Mouse (Mus musculus) heart, adult 18-20 months (tissue): ENCODE data around the gene Gm17334. TPM values are rescaled to one million over a fixed set of nuclear protein-coding genes. Genes with fewer than 3 reads are reported as not detected.

Source experiments
- DNase-seq, 2 experiments: peaks; one replicate each; pipeline ENCODE4 v3.0.0; 2021 to 2022; ENCODE audit warnings: mixed read lengths in 1 of 2
- total RNA-seq, 2 experiments: library from RNA; stranded (reverse); gene quantifications; 2 replicates each; pipeline ENCODE4 v1.2.3; 2021

The Gm17334 gene
- total RNA-seq, 2 experiments from 2014 or later = 0.30 TPM; not detected in 1

DNA sequence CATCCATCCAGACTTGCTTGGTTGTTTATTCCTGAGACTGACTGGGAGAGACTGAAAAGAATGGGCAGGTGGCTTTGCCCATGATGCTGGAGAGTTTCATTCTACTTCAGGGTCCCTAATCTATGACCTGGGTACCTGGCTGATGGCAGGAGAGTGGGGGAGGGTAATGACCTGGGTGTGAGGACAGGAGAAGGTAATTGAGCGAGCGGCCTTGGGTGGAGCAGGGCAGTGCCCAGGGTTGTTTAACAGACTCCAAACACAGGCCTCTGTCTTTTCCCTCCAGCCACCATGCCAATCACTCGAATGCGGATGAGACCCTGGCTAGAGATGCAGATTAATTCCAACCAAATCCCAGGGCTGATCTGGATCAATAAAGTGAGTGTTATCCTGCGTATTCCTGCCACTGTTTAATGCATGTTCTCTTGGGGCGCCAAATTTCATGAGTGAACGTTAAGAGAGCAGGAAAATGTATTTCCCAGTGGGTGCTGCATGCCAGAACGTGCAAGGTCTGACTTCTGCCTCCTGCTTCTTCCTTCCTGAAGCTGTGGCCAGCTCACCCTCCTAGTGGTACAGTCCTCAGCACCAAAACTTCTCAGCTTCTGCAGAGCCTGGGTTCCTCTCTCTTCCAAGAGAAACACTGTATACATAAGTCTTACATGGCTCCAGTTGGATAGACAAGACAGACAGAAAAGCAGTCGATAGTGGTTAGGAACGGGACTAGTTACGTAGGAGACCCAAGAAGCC, 1.8 kb downstream of the Gm17334 start:
- DNase-seq = peak in 1 of 2 experiments; percentile 34

DNA sequence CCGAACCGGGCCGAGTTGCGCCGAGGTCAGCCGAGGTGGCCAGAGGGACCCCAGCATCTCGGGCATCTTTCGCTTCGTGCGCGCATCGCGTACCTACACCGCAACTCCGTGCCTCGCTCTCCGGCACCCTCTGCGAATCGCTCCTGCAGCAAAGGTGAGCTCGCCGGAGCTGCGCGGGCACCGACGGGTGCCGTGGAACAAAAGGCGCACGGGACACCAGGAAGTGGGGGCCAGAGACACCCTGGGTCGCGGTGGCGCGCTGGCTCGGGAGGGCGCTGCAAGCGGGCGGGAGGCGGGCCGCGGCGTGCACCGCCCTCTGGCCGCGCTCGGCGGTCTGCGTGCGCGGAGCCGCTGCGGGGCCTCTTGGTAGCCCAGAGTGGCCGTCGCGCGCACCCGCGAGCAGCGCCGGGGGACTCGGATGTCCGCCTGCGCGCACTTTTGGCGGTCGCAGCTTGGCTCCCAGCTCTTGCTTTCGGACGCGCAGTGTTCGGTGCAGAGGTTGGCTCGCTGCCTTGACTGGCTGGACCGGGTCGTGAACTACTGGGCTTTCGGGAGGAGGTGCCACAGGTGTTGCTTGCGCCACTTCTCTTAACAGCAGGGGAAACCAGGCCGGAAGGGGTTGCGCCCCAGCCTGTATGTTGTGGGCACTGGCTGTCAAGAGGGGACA, 2.7 kb downstream of the Gm17334 start:
- peak; percentile 85 to 89 for DNase-seq

DNA sequence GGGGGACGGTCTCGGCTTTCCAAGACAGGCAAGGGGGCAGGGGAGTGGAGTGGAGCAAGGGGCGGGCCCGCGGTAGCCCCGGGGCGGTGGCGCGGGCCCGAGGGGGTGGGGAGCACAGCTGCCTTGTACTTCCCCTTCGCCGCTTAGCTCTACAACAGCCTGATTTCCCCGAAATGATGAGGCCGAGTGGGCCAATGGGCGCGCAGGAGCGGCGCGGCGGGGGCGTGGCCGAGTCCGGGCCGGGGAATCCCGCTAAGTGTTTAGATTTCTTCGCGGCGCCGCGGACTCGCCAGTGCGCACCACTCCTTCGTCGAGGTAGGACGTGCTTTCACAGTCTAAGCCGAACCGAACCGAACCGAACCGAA, 3.2 kb downstream of the Gm17334 start, which contains the start of gene Irf1:
Irf1 (plus strand) TSS at position 255 of the 365 bp plus-strand sequence.
- DNase-seq = peak; percentile 95 to 98

DNA sequence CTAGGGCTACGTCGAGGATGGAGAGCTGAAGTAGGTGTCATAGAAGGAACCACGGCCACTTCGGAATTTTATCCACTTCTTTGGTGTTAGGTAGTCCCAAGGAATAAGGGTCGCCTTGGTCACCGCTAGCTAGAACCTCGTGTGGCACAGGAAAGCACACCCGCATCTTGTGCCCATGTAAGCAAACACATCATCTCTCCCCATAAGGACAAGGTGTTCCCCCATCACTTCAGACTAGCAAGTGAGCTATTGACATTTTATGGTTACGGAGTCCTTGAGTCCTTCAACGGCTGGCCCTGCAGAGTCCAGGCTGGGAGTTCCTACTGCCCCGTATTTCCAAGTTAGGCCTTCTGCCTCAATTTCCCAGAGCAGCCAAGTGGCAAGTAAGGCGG, 3.8 kb downstream of the Gm17334 start:
- no peak for DNase-seq

DNA sequence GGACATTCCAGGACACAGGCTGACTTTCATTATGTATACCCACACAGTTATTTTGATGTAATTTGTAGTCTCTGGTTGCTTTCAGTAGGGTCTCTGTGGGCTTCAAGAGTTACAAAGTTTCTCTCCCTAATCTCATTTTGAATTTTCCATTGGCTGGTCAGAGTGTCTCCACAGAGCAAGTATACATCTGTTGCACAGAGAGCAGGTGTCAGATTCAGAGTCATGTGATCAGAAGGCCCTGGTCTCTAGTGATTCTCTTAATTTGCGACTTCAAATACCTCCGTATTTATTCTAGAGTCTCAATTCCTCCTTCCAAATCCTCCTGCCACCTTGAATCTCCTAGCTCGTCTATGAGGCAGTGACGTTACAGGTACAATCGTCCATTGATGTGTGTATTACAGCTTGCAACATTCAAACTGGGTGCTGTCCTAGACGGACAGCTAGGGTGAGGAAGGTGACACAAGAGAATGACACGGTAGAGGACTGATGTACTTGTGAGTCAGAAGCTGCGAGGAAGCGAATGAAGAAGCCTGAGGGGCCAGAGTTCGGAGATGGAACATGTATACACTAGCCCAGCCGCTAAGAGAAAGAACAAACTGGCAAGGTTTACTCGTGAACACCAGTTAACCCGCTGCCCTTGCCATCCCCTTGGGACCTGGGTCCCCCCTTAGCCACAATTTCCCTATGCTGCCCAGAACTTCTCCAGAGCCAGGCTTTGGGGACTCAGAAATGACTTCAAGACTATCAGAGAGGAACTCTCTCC, 4.4 kb downstream of the Gm17334 start:
- DNase-seq = no peak

DNA sequence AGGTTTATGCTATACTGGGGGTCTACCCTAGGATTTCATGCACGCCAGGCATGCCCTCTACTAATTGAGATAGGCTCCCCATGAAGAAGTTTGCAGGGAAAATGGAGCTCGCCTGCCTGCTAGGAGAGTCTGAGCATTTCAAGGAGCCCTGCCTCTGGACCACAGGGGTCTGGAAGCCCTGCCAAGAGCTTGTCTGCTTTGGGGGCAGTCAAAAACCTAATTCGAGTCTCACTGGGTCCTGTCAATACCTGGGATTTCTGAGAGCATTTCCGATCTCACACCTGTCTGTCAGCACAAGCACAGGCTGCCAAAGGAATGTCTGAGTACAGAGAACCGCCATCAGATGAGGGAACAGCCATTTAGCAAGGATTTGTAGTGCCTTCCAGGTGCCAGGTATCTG, 8.4 kb downstream of the Gm17334 start:
- DNase-seq = peak in 1 of 2 experiments; percentile 26

DNA sequence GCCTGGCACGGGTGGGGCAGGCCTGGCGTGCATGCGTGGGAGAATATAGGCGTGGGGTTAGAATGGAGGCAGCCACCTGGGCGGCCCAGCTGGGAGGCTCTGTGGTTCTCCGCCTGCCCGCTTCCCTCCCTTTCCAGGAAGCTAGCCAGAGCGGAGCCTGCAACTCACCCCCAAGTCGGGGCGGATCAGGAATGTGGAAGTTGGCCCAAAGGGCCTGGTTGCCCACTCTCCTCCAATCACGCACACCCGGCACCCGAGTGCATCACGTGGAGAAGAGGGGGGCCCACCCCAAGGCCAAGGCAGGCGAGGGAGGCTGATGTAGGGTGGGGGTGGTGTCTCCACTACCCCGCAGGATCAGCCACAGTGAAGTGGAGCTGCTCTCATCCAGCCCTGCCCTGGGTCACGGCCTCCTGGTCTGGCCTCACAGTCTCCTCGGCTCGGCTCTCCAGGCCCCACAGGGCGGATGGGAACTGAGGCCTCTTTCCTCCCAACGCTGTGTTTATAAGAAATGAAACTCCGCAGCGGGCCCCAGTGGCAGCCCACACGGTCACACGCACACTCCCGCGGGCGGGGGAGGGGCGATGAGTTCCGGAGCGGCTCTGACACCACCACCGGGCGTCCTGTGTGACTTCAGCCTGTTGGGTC, 9.4 kb downstream of the Gm17334 start:
- DNase-seq = peak; percentile 96 to 97

DNA sequence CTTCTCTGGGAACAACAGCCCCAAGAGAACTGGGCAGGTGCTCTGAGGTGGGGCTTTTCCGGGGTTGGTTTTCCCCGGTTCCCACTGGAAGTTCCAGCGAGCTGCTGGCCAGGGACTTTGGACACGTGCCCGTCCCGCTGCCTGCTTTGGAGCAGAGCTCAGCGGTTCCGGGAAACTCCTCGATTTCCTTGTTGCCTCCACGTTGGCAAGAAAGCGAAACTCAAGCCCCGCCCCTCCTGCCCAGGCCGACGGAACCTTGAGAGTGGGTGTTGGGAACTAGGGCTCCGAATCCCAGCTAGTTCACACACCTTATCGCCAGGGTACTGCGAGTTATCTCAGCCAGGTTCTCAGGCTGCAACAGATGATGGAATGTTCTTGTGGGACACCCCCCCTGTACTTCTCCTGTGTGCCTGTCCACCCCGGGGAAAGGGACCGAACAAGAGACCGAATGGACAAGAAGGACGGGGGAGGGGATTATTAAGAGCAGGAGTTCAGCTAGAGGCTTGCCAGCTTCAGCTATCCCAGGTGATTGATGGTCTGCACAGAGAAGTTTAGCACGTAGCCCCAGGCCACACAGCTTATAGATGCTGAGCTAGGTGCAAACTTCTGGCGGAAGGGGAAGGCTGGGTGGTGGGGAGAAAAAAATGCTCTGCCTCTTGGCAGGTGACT, 10.0 kb downstream of the Gm17334 start:
- DNase-seq = peak; percentile 91 to 94

DNA sequence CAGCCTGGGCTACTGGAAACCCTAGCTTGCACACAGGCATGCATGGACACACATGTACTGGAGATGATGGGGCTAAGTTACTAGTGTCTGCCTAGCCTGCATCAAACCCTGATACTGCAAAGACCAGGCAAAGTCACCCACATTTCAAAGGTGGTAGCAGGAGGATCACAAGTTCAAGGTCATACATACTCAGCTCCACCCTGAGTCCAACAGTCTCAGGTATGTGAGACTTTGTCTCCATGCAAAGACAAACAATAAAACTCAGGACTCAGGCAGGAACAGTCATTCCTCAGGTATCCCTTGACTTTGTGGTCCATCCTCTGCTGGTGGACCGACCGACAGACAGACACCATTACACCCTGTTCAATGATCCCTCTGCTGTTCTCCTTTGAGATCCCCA, 10.6 kb downstream of the Gm17334 start:
- DNase-seq = no peak

DNA sequence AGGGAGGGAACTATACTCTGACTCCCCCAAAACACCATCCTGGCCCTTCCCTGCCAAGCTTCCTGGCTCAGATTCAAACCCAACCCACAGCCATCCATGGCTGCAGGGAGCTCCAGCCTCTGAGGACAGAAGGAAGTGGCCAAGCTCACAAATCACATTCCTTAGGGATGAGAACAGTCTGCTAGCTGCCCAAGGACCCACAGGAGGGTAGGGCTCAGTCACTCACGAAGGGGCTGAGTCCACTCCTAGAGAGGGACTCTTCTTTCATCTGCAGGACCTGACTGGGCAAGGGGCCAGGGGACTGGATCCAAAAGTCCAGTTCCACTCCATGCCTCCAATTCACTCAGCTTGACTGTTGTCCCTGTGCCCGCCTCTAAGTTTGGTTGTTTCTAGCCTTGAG, 11.2 kb downstream of the Gm17334 start:
- peak; percentile 84 to 87 for DNase-seq

DNA sequence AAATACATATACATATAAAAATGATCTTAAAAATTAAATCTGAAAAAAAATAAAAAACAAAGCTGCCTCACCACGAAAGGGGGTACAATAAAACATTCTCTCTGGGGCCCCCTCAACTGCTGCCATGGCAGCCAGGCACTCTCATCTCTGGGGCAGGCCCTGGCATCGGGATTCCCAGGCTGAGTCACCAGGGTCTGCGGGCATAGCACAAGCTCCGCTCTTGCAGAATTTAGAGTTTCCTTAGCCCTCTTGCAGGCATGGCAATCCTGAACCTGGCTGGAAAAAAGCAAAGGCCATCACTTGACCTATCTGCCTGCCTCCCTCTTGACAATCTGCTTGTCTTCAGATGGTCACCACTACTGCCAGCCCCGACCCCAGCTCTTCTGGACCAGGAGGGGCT, 11.7 kb downstream of the Gm17334 start:
- DNase-seq = no peak

DNA sequence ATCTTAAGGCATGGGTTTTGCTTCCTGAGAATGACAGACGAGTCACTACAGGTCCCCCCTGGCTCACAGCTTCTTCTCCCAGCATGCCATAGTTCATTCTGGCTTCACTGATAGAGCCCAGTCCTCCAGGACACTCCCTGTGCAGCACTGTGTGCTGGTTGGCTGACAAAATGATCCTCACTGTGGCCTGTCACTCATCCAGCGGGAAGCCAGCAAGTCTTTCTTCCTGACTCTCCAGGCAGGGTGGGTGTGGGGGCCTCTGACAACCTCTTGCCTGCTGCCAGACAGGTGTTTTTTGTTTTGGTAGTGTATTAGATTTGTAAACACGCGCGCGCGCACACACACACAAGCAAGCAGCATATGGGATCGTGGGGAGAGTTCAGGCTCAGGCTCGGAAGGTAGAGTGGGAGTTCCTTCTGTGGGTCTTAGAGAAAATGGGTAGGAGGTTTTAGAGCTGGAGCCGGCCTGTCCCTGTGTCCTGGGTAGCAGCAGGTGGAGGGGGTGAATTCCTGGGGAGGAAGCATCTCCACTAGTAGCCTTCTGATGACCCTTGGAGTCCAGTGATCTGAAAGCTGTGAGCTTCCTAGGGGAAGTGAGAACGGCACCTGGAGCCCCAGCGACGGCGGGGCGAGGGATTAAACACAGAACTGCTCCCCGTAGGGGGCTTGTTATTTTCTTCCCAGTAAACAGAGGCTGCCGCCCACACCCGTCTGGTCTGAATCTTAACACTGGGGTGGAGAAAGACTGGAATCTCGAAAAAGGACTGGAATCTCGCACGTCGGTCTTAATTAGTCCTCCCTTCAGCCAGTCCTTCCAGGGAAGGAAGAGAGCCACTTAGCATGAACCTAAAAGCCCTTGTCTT, 13.2 kb downstream of the Gm17334 start:
- DNase-seq = no peak

DNA sequence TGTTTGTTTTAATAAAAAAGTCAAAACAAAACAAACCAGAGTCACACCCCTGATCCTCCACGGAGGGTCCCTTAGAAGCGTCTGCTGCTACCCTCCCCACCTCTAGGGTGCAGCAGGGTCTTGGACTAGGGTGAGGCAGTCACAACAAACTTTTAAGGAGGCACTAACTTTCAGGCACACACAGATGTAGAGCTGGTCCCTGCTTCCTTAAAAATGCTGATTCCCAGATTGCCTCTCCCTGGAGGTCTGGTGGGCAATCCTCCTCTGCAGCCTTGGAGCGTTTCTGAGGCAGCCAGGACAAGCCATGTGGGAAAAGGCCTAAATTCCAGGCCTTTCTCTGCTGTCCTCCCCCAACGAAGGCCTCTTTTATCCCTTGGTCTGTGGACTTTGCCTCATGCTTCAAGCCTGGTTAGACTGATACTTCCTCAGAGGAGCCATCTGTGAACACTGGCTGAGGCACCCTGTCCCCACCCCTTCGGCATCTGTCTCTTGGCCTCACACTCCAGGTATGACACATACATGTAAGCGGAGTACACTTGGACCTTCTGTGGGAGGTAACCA, 14.1 kb downstream of the Gm17334 start:
- peak; percentile 51 to 57 for DNase-seq

DNA sequence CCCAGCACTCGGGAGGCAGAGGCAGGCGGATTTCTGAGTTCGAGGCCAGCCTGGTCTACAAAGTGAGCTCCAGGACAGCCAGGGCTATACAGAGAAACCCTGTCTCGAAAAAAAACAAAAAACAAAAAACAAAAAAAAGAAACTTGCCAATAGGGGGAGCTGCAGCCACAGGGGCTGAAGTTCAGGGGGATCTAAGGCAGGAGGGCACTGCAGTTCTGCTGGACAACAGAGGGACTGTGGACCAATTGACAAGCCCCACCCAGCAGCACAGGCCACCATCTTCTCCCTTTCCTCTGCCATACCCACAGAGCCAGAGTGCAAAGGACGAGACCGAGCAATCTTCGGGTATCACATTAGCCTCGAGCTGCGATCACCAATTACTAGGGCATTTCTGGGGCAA, 15.0 kb downstream of the Gm17334 start:
- peak in 1 of 2 experiments; percentile 59 for DNase-seq

DNA sequence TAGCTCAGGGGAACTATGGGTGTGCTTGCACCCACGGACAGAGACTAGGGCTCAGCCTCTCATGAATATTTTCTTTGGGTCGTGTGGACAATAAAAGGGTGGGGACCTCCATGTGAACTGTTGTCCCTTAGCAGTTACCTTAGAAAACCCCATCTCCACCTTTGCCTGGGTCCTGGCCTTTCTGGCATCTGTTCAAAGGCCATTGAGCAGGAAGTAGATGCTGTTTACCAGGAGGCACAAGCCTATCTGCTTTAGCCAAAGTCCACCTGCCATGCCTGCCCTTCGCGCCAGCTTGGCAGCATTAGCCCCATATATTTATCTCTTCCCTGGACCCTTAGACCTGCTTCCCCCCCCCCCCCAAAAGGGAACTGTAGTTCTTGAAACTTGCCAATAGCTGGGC, 15.4 kb downstream of the Gm17334 start:
- no peak for DNase-seq

DNA sequence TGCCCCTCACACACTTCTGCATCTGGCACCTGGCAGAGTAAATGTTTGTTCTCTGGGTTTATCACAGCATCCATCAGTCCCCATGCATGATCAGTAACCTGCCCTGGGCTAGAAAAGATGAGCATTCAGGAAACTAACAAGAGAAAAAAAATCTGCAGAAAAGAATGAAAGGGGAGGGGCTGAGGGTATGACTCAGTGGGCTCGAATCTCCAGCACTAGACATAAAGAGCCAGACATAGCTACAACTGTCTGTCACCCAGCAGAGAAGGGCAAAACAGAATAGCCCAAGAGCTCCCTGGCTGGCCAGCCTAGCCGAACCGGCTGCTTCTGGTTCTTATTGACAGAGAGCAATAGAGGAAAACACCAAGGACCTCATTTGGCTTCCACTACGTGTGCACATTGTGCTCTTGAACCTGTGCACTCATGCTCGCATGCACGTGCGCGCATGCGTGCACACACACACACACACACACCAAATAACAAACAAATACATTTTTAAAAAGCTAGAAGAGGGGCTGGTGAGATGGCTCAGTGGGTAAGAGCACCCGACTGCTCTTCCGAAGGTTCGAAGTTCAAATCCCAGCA, 17.9 kb downstream of the Gm17334 start:
- DNase-seq = no peak

DNA sequence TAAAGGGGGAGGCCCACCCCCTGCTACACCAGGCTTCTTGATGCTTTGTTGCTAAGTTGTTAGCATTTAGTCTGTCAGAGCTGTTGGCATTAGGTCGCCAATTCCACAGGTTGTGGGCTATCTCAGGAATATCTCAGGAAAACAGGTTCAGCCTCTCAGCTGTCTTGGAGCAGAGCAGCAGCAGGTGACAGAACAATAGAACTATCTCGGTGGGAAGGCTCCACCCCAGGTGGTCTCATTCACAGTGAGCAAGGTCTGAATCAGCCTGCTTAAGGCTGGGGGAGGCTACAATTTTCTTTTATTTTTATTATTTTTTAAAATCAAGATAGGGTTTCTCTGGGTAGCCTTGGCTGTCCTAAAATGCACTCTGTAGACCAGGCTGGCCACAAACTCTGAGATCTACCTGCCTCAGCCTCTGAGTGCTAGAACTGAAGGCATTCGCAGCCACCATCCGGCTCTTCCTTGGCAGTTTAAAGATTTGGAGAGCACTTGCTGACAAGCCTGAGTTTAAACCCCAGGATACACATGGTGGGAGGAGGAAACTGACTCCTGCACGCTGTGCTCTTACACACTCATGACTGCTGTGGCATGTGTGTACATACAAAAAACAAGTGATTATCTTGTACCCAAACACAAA, 23.2 kb downstream of the Gm17334 start:
- DNase-seq = no peak

DNA sequence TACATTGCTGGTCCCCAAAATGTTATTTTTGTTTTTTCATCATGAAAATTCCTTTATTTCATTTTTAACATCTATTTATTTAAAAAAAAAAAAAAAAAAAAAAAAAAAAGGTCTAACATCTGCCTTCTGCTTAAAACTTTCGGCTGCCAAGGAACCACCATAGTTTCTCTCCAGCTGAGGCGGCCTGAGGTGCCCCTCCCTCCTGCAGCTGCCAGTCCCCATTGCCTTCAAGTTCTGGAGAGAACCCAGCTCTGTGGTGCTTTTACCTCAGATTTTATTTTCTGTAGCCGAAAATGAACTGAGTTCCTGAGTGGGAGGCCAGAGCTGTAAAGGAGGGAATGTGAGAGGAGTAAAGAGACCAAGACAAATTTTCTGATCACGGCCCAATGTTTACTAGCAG, 23.7 kb downstream of the Gm17334 start:
- no peak for DNase-seq

DNA sequence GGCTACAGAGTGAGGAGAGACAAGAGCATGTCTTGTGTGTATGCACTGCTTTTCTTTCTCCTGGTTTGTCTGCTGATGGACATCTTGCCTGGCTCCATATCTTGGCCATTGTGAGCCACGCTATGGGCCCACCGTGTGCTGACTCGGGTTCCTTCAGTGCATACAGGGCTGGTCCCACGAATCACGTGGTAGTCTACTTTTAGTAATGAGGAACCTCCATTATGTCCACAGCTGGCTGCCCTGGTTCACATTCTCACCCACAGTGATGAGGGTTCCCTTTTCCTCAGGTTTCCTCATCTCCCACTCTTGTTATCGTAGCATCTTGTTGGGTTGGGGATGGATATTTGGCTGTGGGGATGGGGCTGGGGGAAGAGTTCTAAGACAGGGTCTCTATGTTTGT, 24.4 kb downstream of the Gm17334 start:
- DNase-seq = no peak

DNA sequence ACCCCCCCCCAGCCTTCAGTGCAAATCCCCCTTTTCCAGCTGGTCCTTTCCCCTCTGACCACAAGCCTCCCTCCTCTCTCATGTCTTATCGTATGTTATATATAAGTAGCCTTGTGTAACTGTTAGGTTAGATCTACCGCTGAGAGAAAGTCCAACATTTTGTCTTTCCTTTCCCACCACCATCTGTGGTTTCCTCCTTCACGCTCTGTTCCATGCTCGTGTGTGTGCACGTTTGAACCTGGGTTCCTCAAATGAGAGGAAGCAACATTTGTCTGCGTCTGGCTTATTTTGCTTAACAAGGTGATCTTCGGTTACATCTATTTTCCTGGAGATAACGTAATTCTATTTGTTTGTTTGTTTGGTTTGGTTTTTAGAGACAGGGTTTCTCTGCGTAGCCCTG, 25.0 kb downstream of the Gm17334 start:
- DNase-seq = no peak
